Mouse (Mus musculus) gastrocnemius, postnatal 14 days (tissue): ENCODE measurements around the gene Gatad2b. TPM values are rescaled to one million over a fixed set of nuclear protein-coding genes. Genes with fewer than 3 reads are reported as not detected.
"Not testable (repeated sequence)": the region's sequence is repeated elsewhere in the genome, so short reads cannot be mapped to it uniquely, and the experiment has no call there.

Experiments
- DNase-seq: peaks from one replicate; pipeline ENCODE4 v3.0.0; 2021; ENCODE audit warnings: mixed read lengths
- intact Hi-C: fragments of 180-260 bp; cut with DNase I; formaldehyde crosslinking; loops from one replicate; pipeline ENCODE4 v1.15.1; 2025; ENCODE audit warnings: low total_unique reads
- long read RNA-seq, 2 experiments: library from polyadenylated mRNA; stranded (forward); transcript quantifications; one replicate each; pipeline ENCODE4 v2.0.0; 2021
- total RNA-seq, 2 experiments: library from RNA; stranded (reverse); gene quantifications; 2 replicates each; pipeline ENCODE4 v1.2.3; 2021

The Gatad2b gene
- 10 to 100 TPM; 41.5 to 43.2 TPM for total RNA-seq
- long read RNA-seq, experiment 1, partial matches to known transcripts: 1 of 3 reads
- long read RNA-seq, experiment 1, other reads (novel, unspliced or antisense): 2 of 3 reads
- long read RNA-seq, experiment 2, partial matches to known transcripts: 0 of 4 reads
- long read RNA-seq, experiment 2, other reads (novel, unspliced or antisense): 4 of 4 reads

GRCm38 (mm10) chr3:90292345-90293275 is at the start of gene Gatad2b:
Gatad2b (plus strand) TSS chr3:90293178.
- DNase-seq: peak; percentile 99
- intact Hi-C loops: loop anchor here (5.0 kb wide), 1 partner anchor 80 kb away; no protein-coding TSS in a partner anchor

- no peak for DNase-seq
These were observed 47.6 kb upstream of the Gatad2b start for GRCm38 (mm10) chr3:90245406-90245805.

GRCm38 (mm10) chr3:90247630-90247959 is 45.4 kb upstream of the Gatad2b start:
- intact Hi-C loops: no loop called here
- no peak for DNase-seq

More at GRCm38 (mm10) chr3:90245406-90245805, 47.6 kb upstream of the Gatad2b start:
- intact Hi-C loops: no loop called here

- DNase-seq: peak; percentile 93
- intact Hi-C loops: no loop called here
These were observed 44.8 kb upstream of the Gatad2b start, which contains the start of gene Slc39a1 for GRCm38 (mm10) chr3:90247960-90248745. Slc39a1 (plus strand) TSS chr3:90248172.

- intact Hi-C loops: no loop called here
- peak; percentile 28 for DNase-seq
These were observed 44.3 kb upstream of the Gatad2b start for GRCm38 (mm10) chr3:90248746-90249100.

GRCm38 (mm10) chr3:90250791-90251190 is 42.2 kb upstream of the Gatad2b start:
- DNase-seq: no peak
- intact Hi-C loops: no loop called here

- intact Hi-C loops, DNase-seq: not testable (repeated sequence)
These were observed 41.2 kb upstream of the Gatad2b start for GRCm38 (mm10) chr3:90251731-90252226.

- DNase-seq, intact Hi-C loops: not testable (repeated sequence)
These were observed 40.3 kb upstream of the Gatad2b start for GRCm38 (mm10) chr3:90252659-90253058.

GRCm38 (mm10) chr3:90253174-90253573 is 39.8 kb upstream of the Gatad2b start:
- intact Hi-C loops, DNase-seq: not testable (repeated sequence)

GRCm38 (mm10) chr3:90253653-90254418 is 39.1 kb upstream of the Gatad2b start, which contains the start of gene Crtc2:
Crtc2 (plus strand) TSS chr3:90254163.
- peak; percentile 95 for DNase-seq
- intact Hi-C loops: no loop called here

- intact Hi-C loops: no loop called here
- DNase-seq: peak; percentile 49
These were observed 38.4 kb upstream of the Gatad2b start for GRCm38 (mm10) chr3:90254419-90255193.

GRCm38 (mm10) chr3:90255194-90255565 is 37.8 kb upstream of the Gatad2b start:
- intact Hi-C loops: no loop called here
- DNase-seq: no peak

GRCm38 (mm10) chr3:90255784-90256353 is 37.1 kb upstream of the Gatad2b start:
- intact Hi-C loops: no loop called here
- DNase-seq: no peak

- DNase-seq: no peak
- intact Hi-C loops: no loop called here
These were observed 36.0 kb upstream of the Gatad2b start for GRCm38 (mm10) chr3:90256731-90257530.

- no peak for DNase-seq
- intact Hi-C loops: no loop called here
These were observed 34.5 kb upstream of the Gatad2b start for GRCm38 (mm10) chr3:90258521-90258920.

- intact Hi-C loops: loop anchor here (10.0 kb wide), 1 partner anchor 112 kb away; no protein-coding TSS in a partner anchor
- DNase-seq: no peak
These were observed 29.7 kb upstream of the Gatad2b start for GRCm38 (mm10) chr3:90263121-90263771.

- no peak for DNase-seq
- intact Hi-C loops: loop anchor here (10.0 kb wide), 1 partner anchor 110 kb away; no protein-coding TSS in a partner anchor
These were observed 28.3 kb upstream of the Gatad2b start for GRCm38 (mm10) chr3:90264687-90265033.
